Mouse (Mus musculus): ENCODE data around the gene Klra2. TPM values are rescaled to one million over a fixed set of nuclear protein-coding genes. Genes with fewer than 3 reads are reported as not detected.
"Not testable (repeated sequence)": the region's sequence is repeated elsewhere in the genome, so short reads cannot be mapped to it uniquely, and the experiment has no call there.

Klra2 gene
- 0.55 and 1.8 TPM in 2 replicates for polyA plus RNA-seq (2012; rRNA removed)

GRCm38 (mm10) chr6:131247206-131247605, at the start of gene Klra2:
Gene Klra2 (minus strand): TSS chr6:131247362.
- TF ChIP-seq POLR2A (IDR thresholded peaks at IDR 0.05; ENCODE audit: borderline replicate concordance, extremely low read depth, low read depth, low read length) (no peak), CTCF (IDR thresholded peaks at IDR 0.05; ENCODE audit: insufficient read depth, low read length) (no peak)
- WGBS = 68% methylated on average over 2 of the region's 2 CpGs
- Histone ChIP-seq H3K4me1 (ENCODE audit: control insufficient read depth, insufficient read depth, low read length) (no peaks in the 10 kb centered on the region), H3K4me3 (replicated peaks; ENCODE audit: extremely low read depth, low read depth, low read length) (no peak within 1 kb of the TSS)
- DNase-seq = no peak

DNA sequence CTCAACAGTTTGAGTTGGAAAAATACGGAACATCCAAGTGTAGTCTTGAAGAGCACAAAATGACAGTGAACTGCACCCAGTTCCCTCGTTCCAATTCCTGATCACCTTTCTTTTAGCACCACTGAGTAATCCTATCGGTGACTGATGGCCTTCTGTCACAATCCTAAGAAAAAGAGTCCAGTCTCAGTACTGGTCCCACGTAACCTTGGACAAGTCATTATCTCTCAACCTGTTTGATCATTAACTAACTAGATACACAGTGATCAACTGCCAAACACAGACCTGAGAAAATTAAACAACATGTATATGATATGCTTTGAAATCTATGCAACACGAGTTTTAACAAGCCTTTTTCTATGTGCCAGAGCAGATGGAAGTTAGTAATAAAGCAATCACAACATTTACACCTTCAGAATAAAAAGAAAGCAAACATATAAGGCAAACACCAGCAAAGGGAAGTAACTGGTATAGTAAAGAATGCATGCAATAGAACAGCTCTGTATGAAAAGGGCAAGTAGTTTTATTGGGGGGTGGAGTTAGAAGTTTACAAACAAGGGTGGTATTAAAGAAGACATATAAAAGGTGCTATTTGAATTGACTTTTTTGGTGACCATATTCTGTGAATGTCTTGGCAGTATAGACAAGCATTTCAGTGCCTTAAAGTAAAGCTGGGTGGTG, 47.4 kb upstream of the Klra2 start:
- DNase-seq = no peak
- 76% methylated on average over 5 of the region's 5 CpGs for WGBS
- no peak for TF ChIP-seq POLR2A (IDR thresholded peaks at IDR 0.05; ENCODE audit: borderline replicate concordance, extremely low read depth, low read depth, low read length)
- no peak for TF ChIP-seq CTCF (IDR thresholded peaks at IDR 0.05; ENCODE audit: insufficient read depth, low read length)
- Histone ChIP-seq H3K4me1 (ENCODE audit: control insufficient read depth, insufficient read depth, low read length) (peaks cover 5% of the 10 kb centered on the region), H3K4me3 (replicated peaks; ENCODE audit: extremely low read depth, low read depth, low read length) (no peak overlapping the region)

- peaks cover 5% of the 10 kb centered on the region for H3K4me1 ChIP-seq (ENCODE audit: control insufficient read depth, insufficient read depth, low read length)
- peak overlapping the region; percentile 16 for H3K4me3 ChIP-seq (replicated peaks; ENCODE audit: extremely low read depth, low read depth, low read length)
- 62% methylated on average over 5 of the region's 5 CpGs for WGBS
- no peak for DNase-seq
- TF ChIP-seq CTCF (IDR thresholded peaks at IDR 0.05; ENCODE audit: insufficient read depth, low read length) = no peak
- no peak for TF ChIP-seq POLR2A (IDR thresholded peaks at IDR 0.05; ENCODE audit: borderline replicate concordance, extremely low read depth, low read depth, low read length)
Observed at GRCm38 (mm10) chr6:131293916-131294315, 46.8 kb upstream of the Klra2 start.

GRCm38 (mm10) chr6:131292991-131293788, 46.0 kb upstream of the Klra2 start, which contains the start of gene Magohb:
Gene Magohb (minus strand): TSS chr6:131293244.
- H3K4me3 ChIP-seq (replicated peaks; ENCODE audit: extremely low read depth, low read depth, low read length) = peak within 1 kb of the TSS; percentile 95
- peaks cover 5% of the 10 kb centered on the region for H3K4me1 ChIP-seq (ENCODE audit: control insufficient read depth, insufficient read depth, low read length)
- WGBS = 2% methylated on average over 51 of the region's 51 CpGs
- TF ChIP-seq POLR2A (IDR thresholded peaks at IDR 0.05; ENCODE audit: borderline replicate concordance, extremely low read depth, low read depth, low read length) (peak; percentile 40; the same call in 1 of the 2 replicates), CTCF (IDR thresholded peaks at IDR 0.05; ENCODE audit: insufficient read depth, low read length) (no peak)
- DNase-seq = peak; percentile 88

- 14% methylated on average over 10 of the region's 10 CpGs for WGBS
- peak overlapping the region; percentile 95 for H3K4me3 ChIP-seq (replicated peaks; ENCODE audit: extremely low read depth, low read depth, low read length)
- H3K4me1 ChIP-seq (ENCODE audit: control insufficient read depth, insufficient read depth, low read length) = peaks cover 5% of the 10 kb centered on the region
- no peak for DNase-seq
- TF ChIP-seq CTCF (IDR thresholded peaks at IDR 0.05; ENCODE audit: insufficient read depth, low read length) (no peak), POLR2A (IDR thresholded peaks at IDR 0.05; ENCODE audit: borderline replicate concordance, extremely low read depth, low read depth, low read length) (no peak)
Observed at GRCm38 (mm10) chr6:131292276-131292990, 45.3 kb upstream of the Klra2 start.

DNA sequence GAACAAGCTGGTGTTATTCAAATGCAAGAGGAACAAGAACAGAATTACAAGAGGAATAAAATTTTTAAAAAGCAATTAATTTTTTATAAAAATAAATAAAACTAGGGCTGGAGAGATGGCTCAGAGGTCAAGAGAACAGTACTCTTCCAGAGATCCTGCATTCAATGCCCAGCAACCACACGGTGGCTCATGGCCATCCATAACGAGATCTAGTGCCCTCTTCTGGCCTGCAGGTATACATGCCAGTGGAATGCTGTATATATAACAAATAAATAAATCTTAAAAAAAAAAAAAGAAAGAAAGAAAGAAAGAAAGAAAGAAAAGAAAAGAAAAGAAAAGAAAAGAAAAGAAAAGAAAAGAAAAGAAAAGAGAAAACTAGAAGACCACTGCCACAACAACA, 43.3 kb upstream of the Klra2 start:
- 0% methylated on average over 2 of the region's 2 CpGs for WGBS
- DNase-seq = no peak
- H3K4me3 ChIP-seq (replicated peaks; ENCODE audit: extremely low read depth, low read depth, low read length) = no peak overlapping the region
- H3K4me1 ChIP-seq (ENCODE audit: control insufficient read depth, insufficient read depth, low read length) = peaks cover 5% of the 10 kb centered on the region
- TF ChIP-seq CTCF (IDR thresholded peaks at IDR 0.05; ENCODE audit: insufficient read depth, low read length) = peak; percentile 69
- TF ChIP-seq POLR2A (IDR thresholded peaks at IDR 0.05; ENCODE audit: borderline replicate concordance, extremely low read depth, low read depth, low read length) = no peak

GRCm38 (mm10) chr6:131278160-131278559, 31.0 kb upstream of the Klra2 start:
- 90% methylated on average over 2 of the region's 2 CpGs for WGBS

DNA sequence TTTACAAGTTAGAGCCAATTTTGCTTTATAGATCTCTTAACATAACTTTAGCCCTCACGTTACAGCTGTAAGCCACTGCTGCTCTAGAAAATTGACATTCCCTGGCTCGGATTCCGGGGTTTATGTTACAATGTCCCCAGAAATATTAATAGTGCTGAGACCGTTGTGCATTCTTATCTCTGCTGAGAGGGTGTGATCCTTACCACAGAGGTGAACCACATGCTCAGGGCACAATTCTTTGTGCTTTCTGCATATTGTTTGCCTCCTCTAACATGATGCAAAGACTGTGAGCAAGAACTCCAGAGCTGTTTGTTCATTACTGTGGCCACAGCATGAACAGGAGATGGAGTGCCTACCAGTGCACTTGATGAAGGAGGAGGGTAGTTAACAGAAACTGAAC, 29.5 kb upstream of the Klra2 start:
- no peak for TF ChIP-seq POLR2A (IDR thresholded peaks at IDR 0.05; ENCODE audit: borderline replicate concordance, extremely low read depth, low read depth, low read length)
- no peak for TF ChIP-seq CTCF (IDR thresholded peaks at IDR 0.05; ENCODE audit: insufficient read depth, low read length)
- WGBS = 68% methylated on average over 4 of the region's 4 CpGs
- no peak for DNase-seq
- no peaks in the 10 kb centered on the region for H3K4me1 ChIP-seq (ENCODE audit: control insufficient read depth, insufficient read depth, low read length)
- no peak overlapping the region for H3K4me3 ChIP-seq (replicated peaks; ENCODE audit: extremely low read depth, low read depth, low read length)

More at GRCm38 (mm10) chr6:131278160-131278559, 31.0 kb upstream of the Klra2 start:
- DNase-seq; H3K4me1 ChIP-seq (ENCODE audit: control insufficient read depth, insufficient read depth, low read length); H3K4me3 ChIP-seq (replicated peaks; ENCODE audit: extremely low read depth, low read depth, low read length): not testable (repeated sequence)

DNA sequence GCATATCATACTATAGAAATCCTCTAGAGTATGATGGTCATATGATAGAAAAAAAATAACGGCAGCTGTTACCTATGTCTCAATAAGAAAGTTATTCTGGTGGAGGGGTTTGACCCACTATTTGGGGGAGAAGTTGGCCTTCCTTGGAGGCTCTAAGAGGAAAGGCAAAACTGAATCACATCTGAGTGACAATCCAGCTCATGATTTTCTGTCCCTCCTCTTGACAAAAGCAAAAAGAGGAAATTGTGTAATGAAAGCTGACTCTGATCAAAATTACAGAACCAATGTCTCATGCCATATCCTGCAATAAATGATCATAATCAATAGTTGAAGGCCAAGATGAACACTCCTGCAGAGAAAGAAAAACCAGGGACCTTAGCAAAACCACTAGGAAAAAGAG, 25.1 kb upstream of the Klra2 start:
- H3K4me3 ChIP-seq (replicated peaks; ENCODE audit: extremely low read depth, low read depth, low read length) = no peak overlapping the region
- no peaks in the 10 kb centered on the region for H3K4me1 ChIP-seq (ENCODE audit: control insufficient read depth, insufficient read depth, low read length)
- TF ChIP-seq CTCF (IDR thresholded peaks at IDR 0.05; ENCODE audit: insufficient read depth, low read length) (no peak), POLR2A (IDR thresholded peaks at IDR 0.05; ENCODE audit: borderline replicate concordance, extremely low read depth, low read depth, low read length) (no peak)
- no peak for DNase-seq
- 91% methylated on average over 1 of the region's 1 CpGs for WGBS

All from lung, adult 2 months (tissue).